Mouse (Mus musculus) common myeloid progenitor, adult 5-6 weeks (primary cell): ENCODE results near the gene Galnt16. TPM values are rescaled to one million over a fixed set of nuclear protein-coding genes. Genes with fewer than 3 reads are reported as not detected.

Source experiments
- ATAC-seq: replicated peaks from 2 replicates; pipeline ENCODE4 v1.8.0; 2016; ENCODE audit warnings: low read depth, mild to moderate bottlenecking, moderate TSS enrichment, inconsistent platforms; ENCODE audit not compliant: poor library complexity, severe bottlenecking
- total RNA-seq: library from RNA; stranded (forward); fragments of 200-1000, 187-1606 nt; gene quantifications from 2 replicates; pipeline ENCODE4 v1.2.3, GENCODE M21; 2017

Gene Galnt16
- total RNA-seq, 1 experiment from 2014 or later: not detected

- peak; percentile 41 for ATAC-seq
These were observed 76.1 kb downstream of the Galnt16 start for GRCm38 (mm10) chr12:80594141-80594540.

- no peak for ATAC-seq
These were observed 76.7 kb downstream of the Galnt16 start for GRCm38 (mm10) chr12:80594781-80595180.

GRCm38 (mm10) chr12:80595566-80595965 is 77.5 kb downstream of the Galnt16 start:
- peak; percentile 35; the same call in 1 of the 2 replicates for ATAC-seq

- ATAC-seq: peak; percentile 20; the same call in 1 of the 2 replicates
These were observed 77.9 kb downstream of the Galnt16 start for GRCm38 (mm10) chr12:80595968-80596367.

- no peak for ATAC-seq
These were observed 80.2 kb downstream of the Galnt16 start for GRCm38 (mm10) chr12:80598236-80598635.

- no peak for ATAC-seq
These were observed 80.7 kb downstream of the Galnt16 start for GRCm38 (mm10) chr12:80598756-80599155.

- no peak for ATAC-seq
These were observed 83.7 kb downstream of the Galnt16 start for GRCm38 (mm10) chr12:80601597-80602269.

- no peak for ATAC-seq
These were observed 84.4 kb downstream of the Galnt16 start for GRCm38 (mm10) chr12:80602432-80602831.

- ATAC-seq: no peak
These were observed 85.5 kb downstream of the Galnt16 start for GRCm38 (mm10) chr12:80603566-80603965.

GRCm38 (mm10) chr12:80604218-80604617 is 86.1 kb downstream of the Galnt16 start:
- no peak for ATAC-seq

- no peak for ATAC-seq
These were observed 90.5 kb downstream of the Galnt16 start for GRCm38 (mm10) chr12:80608576-80608975.

GRCm38 (mm10) chr12:80609928-80610327 is 91.9 kb downstream of the Galnt16 start:
- no peak for ATAC-seq

- no peak for ATAC-seq
These were observed 94.2 kb downstream of the Galnt16 start for GRCm38 (mm10) chr12:80612113-80612791.

GRCm38 (mm10) chr12:80615371-80616257 is 97.5 kb downstream of the Galnt16 start:
- ATAC-seq: no peak

- no peak for ATAC-seq
These were observed 102.4 kb downstream of the Galnt16 start for GRCm38 (mm10) chr12:80620501-80620900.

GRCm38 (mm10) chr12:80631790-80632189 is 113.7 kb downstream of the Galnt16 start:
- ATAC-seq: no peak

- peak; percentile 36 for ATAC-seq
These were observed 124.9 kb downstream of the Galnt16 start for GRCm38 (mm10) chr12:80642725-80643692.

- ATAC-seq: peak; percentile 93
These were observed 125.8 kb downstream of the Galnt16 start, which contains the start of the genes Slc39a9 and Erh for GRCm38 (mm10) chr12:80643693-80644505. Gene Slc39a9 (plus strand): TSS chr12:80643883. Gene Erh (minus strand): TSS chr12:80644341.

- no peak for ATAC-seq
These were observed 126.4 kb downstream of the Galnt16 start for GRCm38 (mm10) chr12:80644506-80644868.
